Mouse (Mus musculus) adrenal gland, postnatal 10 days (tissue): Measurements from ENCODE around the gene Tnip2. TPM values are rescaled to one million over a fixed set of nuclear protein-coding genes. Genes with fewer than 3 reads are reported as not detected.
A peak's percentile ranks its signal among the peaks of the same experiment; 100 is the strongest.

Experiments
- DNase-seq: peaks from one replicate; pipeline ENCODE4 v3.0.0; 2021; ENCODE audit warnings: mixed read lengths
- total RNA-seq, 2 experiments: library from RNA; stranded (reverse); gene quantifications; 2 replicates each; pipeline ENCODE4 v1.2.3; 2021

The Tnip2 gene
- total RNA-seq, 2 experiments from 2014 or later: 10.6 to 16.1 TPM

GRCm38 (mm10) chr5:34461294-34461693, 52.5 kb downstream of the Tnip2 start:
- DNase-seq: peak; percentile 13

DNA sequence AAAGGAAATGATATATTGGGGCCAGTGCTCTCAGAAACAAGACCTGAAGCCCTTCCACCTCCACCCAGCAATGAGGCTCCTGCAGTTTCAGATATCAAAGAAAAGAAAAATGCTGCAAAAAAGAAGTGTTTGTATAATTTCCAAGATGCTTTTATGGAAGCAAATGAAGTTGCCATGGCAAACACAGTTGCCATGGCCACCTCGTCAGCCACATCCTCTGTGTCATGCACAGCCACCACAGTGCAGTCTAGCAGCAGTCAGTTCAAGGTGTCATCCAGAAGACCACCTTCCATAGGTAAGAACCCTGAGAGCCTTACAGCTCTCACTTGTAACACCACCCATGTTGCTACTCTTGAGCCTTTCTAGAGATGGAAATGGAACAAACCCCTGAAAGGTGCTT, 54.8 kb downstream of the Tnip2 start:
- DNase-seq: no peak

- DNase-seq: no peak
Observed at GRCm38 (mm10) chr5:34446207-34446606, 67.6 kb downstream of the Tnip2 start.

Other genes with a start within 250 kb of the Tnip2 start
- 1 to 10 TPM; 1.2 to 1.8 TPM for gene Zfyve28, start 225.5 kb downstream of the Tnip2 start, total RNA-seq
- gene Cfap99, start 225.4 kb downstream of the Tnip2 start, total RNA-seq: not detected
- gene Rnf4, start 177.7 kb downstream of the Tnip2 start, total RNA-seq: 100 to 1,000 TPM; 102 to 109 TPM
- 10 to 100 TPM; 26.7 to 34.3 TPM for gene Fam193a, start 144.1 kb downstream of the Tnip2 start, total RNA-seq
- 1 to 10 TPM; 5.9 to 7.0 TPM for gene Sh3bp2, start 11.8 kb upstream of the Tnip2 start, total RNA-seq
- 100 to 1,000 TPM; 135 to 182 TPM for gene Add1, start 59.7 kb upstream of the Tnip2 start, total RNA-seq
- 10 to 100 TPM; 36.1 to 53.6 TPM for gene Mfsd10, start 123.2 kb upstream of the Tnip2 start, total RNA-seq
- gene Nop14, start 146.2 kb upstream of the Tnip2 start, total RNA-seq: 10 to 100 TPM; 18.4 to 19.7 TPM
- gene Grk4, start 146.4 kb upstream of the Tnip2 start, total RNA-seq: 1 to 10 TPM; 1.8 to 3.0 TPM
- gene Htt, start 247.7 kb upstream of the Tnip2 start, total RNA-seq: 10 to 100 TPM; 17.0 to 27.7 TPM